Mouse (Mus musculus) embryonic fibroblast, embryonic 13.5 days (primary cell): ENCODE data around the gene Tchhl1.

Experiments
- CTCF ChIP-seq: IDR thresholded peaks from 2 replicates; pipeline ENCODE4 v1.5.1; 2011; ENCODE audit warnings: mild to moderate bottlenecking, control low read depth, low read length, moderate library complexity, borderline replicate concordance; ENCODE audit not compliant: insufficient read depth
- POLR2A ChIP-seq: IDR thresholded peaks from 2 replicates; pipeline ENCODE4 v1.6.1; 2011; ENCODE audit warnings: low read depth, mild to moderate bottlenecking, control low read depth, low read length, moderate library complexity

- TF ChIP-seq POLR2A (no peak), CTCF (no peak)
Observed at GRCm38 (mm10) chr3:93485611-93486010, 17.1 kb downstream of the Tchhl1 start.
